Mouse (Mus musculus): ENCODE data around the gene Fgd3.

GRCm38 (mm10) chr13:49237617-49238016 is 82.5 kb downstream of the Fgd3 start:
- TF ChIP-seq CTCF (conservative IDR thresholded peaks at IDR 0.05 in 1 of 2, IDR thresholded peaks at IDR 0.05 in 1 of 2; ENCODE audit: low read depth in 2 of 2, low read length in 2 of 2): no peak
- TF ChIP-seq RAD21 (IDR thresholded peaks at IDR 0.05; ENCODE audit: low read depth, low read length): no peak
- no peak for TF ChIP-seq UBTF (IDR thresholded peaks at IDR 0.05; ENCODE audit: low read depth, low read length)
- TF ChIP-seq ZKSCAN1 (IDR thresholded peaks at IDR 0.05; ENCODE audit: borderline replicate concordance, low read depth, low read length): no peak
- no peak for TF ChIP-seq EP300 (IDR thresholded peaks at IDR 0.05; ENCODE audit: low read length)
- TF ChIP-seq HCFC1 (IDR thresholded peaks at IDR 0.05; ENCODE audit: low read depth, low read length): no peak
- no peak for TF ChIP-seq MYC (IDR thresholded peaks at IDR 0.05; ENCODE audit: low read depth, low read length)
